Mouse (Mus musculus): ENCODE results near the gene Rpusd2. TPM values are rescaled to one million over a fixed set of nuclear protein-coding genes. Genes with fewer than 3 reads are reported as not detected.

The Rpusd2 gene
- polyA plus RNA-seq (2016; fragmentation: Nextera tagmentation; extraction: Ambion mirVana) = 4.5 and 5.0 TPM in 2 replicates

- WGBS = under 1% methylated on average over 49 of the region's 49 CpGs
- H3K9ac ChIP-seq = peak within 1 kb of the TSS; percentile 93
- no peaks in the 10 kb centered on the region for H3K9me3 ChIP-seq (replicated peaks)
- H3K4me1 ChIP-seq (replicated peaks) = peaks cover 6% of the 10 kb centered on the region
- peak; percentile 96 for ATAC-seq (ENCODE audit: insufficient number of reproducible peaks, low FRiP score)
- H3K27ac ChIP-seq (ENCODE audit: poor library complexity, severe bottlenecking) = peak within 1 kb of the TSS; percentile 96
- peak within 1 kb of the TSS; percentile 86 for H3K4me2 ChIP-seq
- peaks cover 28% of the 10 kb centered on the region for H3K36me3 ChIP-seq
- peak within 1 kb of the TSS; percentile 99 for H3K4me3 ChIP-seq
- no peaks in the 10 kb centered on the region for H3K27me3 ChIP-seq (replicated peaks)
Observed at GRCm38 (mm10) chr2:119034656-119035396, at the start of gene Rpusd2. Gene Rpusd2, plus strand, starts transcription at chr2:119034790.

- H3K4me3 ChIP-seq = no peak overlapping the region
- H3K36me3 ChIP-seq = no peaks in the 10 kb centered on the region
- peaks cover 24% of the 10 kb centered on the region for H3K27me3 ChIP-seq (replicated peaks)
- H3K27ac ChIP-seq (ENCODE audit: poor library complexity, severe bottlenecking) = no peak overlapping the region
- no peaks in the 10 kb centered on the region for H3K9me3 ChIP-seq (replicated peaks)
- H3K9ac ChIP-seq = no peak overlapping the region
- 64% methylated on average over 5 of the region's 5 CpGs for WGBS
- ATAC-seq (ENCODE audit: insufficient number of reproducible peaks, low FRiP score) = no peak
- no peak overlapping the region for H3K4me2 ChIP-seq
- no peaks in the 10 kb centered on the region for H3K4me1 ChIP-seq (replicated peaks)
Observed at GRCm38 (mm10) chr2:118995490-118995889, 39.1 kb upstream of the Rpusd2 start.

GRCm38 (mm10) chr2:118995919-118996797 is 38.4 kb upstream of the Rpusd2 start:
- Histone ChIP-seq H3K9ac (no peak overlapping the region), H3K4me2 (no peak overlapping the region), H3K4me1 (replicated peaks) (no peaks in the 10 kb centered on the region), H3K9me3 (replicated peaks) (no peaks in the 10 kb centered on the region), H3K36me3 (no peaks in the 10 kb centered on the region), H3K27ac (ENCODE audit: poor library complexity, severe bottlenecking) (no peak overlapping the region), H3K27me3 (replicated peaks) (peaks cover 24% of the 10 kb centered on the region), H3K4me3 (no peak overlapping the region)
- ATAC-seq (ENCODE audit: insufficient number of reproducible peaks, low FRiP score) = no peak
- 45% methylated on average over 16 of the region's 16 CpGs for WGBS

- no peak overlapping the region for H3K4me2 ChIP-seq
- no peaks in the 10 kb centered on the region for H3K9me3 ChIP-seq (replicated peaks)
- no peaks in the 10 kb centered on the region for H3K4me1 ChIP-seq (replicated peaks)
- ATAC-seq (ENCODE audit: insufficient number of reproducible peaks, low FRiP score) = no peak
- no peaks in the 10 kb centered on the region for H3K36me3 ChIP-seq
- H3K27me3 ChIP-seq (replicated peaks) = peaks cover 24% of the 10 kb centered on the region
- WGBS = 68% methylated on average over 1 of the region's 1 CpGs
- no peak overlapping the region for H3K9ac ChIP-seq
- H3K27ac ChIP-seq (ENCODE audit: poor library complexity, severe bottlenecking) = no peak overlapping the region
- H3K4me3 ChIP-seq = no peak overlapping the region
Observed at GRCm38 (mm10) chr2:118996798-118997105, 37.8 kb upstream of the Rpusd2 start.

- ATAC-seq (ENCODE audit: insufficient number of reproducible peaks, low FRiP score) = no peak
- Histone ChIP-seq H3K4me3 (no peak overlapping the region), H3K9ac (no peak overlapping the region), H3K9me3 (replicated peaks) (no peaks in the 10 kb centered on the region), H3K27me3 (replicated peaks) (peaks cover 24% of the 10 kb centered on the region), H3K4me2 (no peak overlapping the region), H3K4me1 (replicated peaks) (no peaks in the 10 kb centered on the region), H3K27ac (ENCODE audit: poor library complexity, severe bottlenecking) (no peak overlapping the region), H3K36me3 (no peaks in the 10 kb centered on the region)
- 65% methylated on average over 6 of the region's 6 CpGs for WGBS
Observed at GRCm38 (mm10) chr2:118998115-118998866, 36.3 kb upstream of the Rpusd2 start.

- no peak overlapping the region for H3K4me2 ChIP-seq
- H3K27me3 ChIP-seq (replicated peaks) = peaks cover 24% of the 10 kb centered on the region
- H3K9ac ChIP-seq = no peak overlapping the region
- H3K4me3 ChIP-seq = no peak overlapping the region
- H3K36me3 ChIP-seq = no peaks in the 10 kb centered on the region
- H3K9me3 ChIP-seq (replicated peaks) = no peaks in the 10 kb centered on the region
- WGBS = 77% methylated on average over 3 of the region's 3 CpGs
- H3K27ac ChIP-seq (ENCODE audit: poor library complexity, severe bottlenecking) = no peak overlapping the region
- H3K4me1 ChIP-seq (replicated peaks) = no peaks in the 10 kb centered on the region
- no peak for ATAC-seq (ENCODE audit: insufficient number of reproducible peaks, low FRiP score)
Observed at GRCm38 (mm10) chr2:118999025-118999639, 35.5 kb upstream of the Rpusd2 start.

- H3K4me1 ChIP-seq (replicated peaks) = no peaks in the 10 kb centered on the region
- H3K9me3 ChIP-seq (replicated peaks) = no peaks in the 10 kb centered on the region
- H3K9ac ChIP-seq = no peak overlapping the region
- H3K27ac ChIP-seq (ENCODE audit: poor library complexity, severe bottlenecking) = no peak overlapping the region
- no peak for ATAC-seq (ENCODE audit: insufficient number of reproducible peaks, low FRiP score)
- no peaks in the 10 kb centered on the region for H3K36me3 ChIP-seq
- WGBS = 68% methylated on average over 7 of the region's 7 CpGs
- H3K4me3 ChIP-seq = no peak overlapping the region
- H3K4me2 ChIP-seq = no peak overlapping the region
- H3K27me3 ChIP-seq (replicated peaks) = no peaks in the 10 kb centered on the region
Observed at GRCm38 (mm10) chr2:119006886-119007285, 27.7 kb upstream of the Rpusd2 start.

- Histone ChIP-seq H3K4me1 (replicated peaks) (no peaks in the 10 kb centered on the region), H3K36me3 (no peaks in the 10 kb centered on the region), H3K4me2 (no peak overlapping the region), H3K27me3 (replicated peaks) (no peaks in the 10 kb centered on the region), H3K9me3 (replicated peaks) (no peaks in the 10 kb centered on the region), H3K4me3 (no peak overlapping the region), H3K27ac (ENCODE audit: poor library complexity, severe bottlenecking) (no peak overlapping the region), H3K9ac (no peak overlapping the region)
- no peak for ATAC-seq (ENCODE audit: insufficient number of reproducible peaks, low FRiP score)
- 88% methylated on average over 2 of the region's 2 CpGs for WGBS
Observed at GRCm38 (mm10) chr2:119009376-119009775, 25.2 kb upstream of the Rpusd2 start.

GRCm38 (mm10) chr2:119014989-119015388 is 19.6 kb upstream of the Rpusd2 start:
- H3K9ac ChIP-seq = no peak overlapping the region
- H3K4me1 ChIP-seq (replicated peaks) = peaks cover 22% of the 10 kb centered on the region
- H3K4me3 ChIP-seq = no peak overlapping the region
- peaks cover 3% of the 10 kb centered on the region; the same call in 1 of the 2 replicates for H3K9me3 ChIP-seq (replicated peaks)
- no peaks in the 10 kb centered on the region for H3K27me3 ChIP-seq (replicated peaks)
- 70% methylated on average over 7 of the region's 7 CpGs for WGBS
- H3K4me2 ChIP-seq = no peak overlapping the region
- no peak overlapping the region for H3K27ac ChIP-seq (ENCODE audit: poor library complexity, severe bottlenecking)
- ATAC-seq (ENCODE audit: insufficient number of reproducible peaks, low FRiP score) = no peak
- peaks cover 12% of the 10 kb centered on the region for H3K36me3 ChIP-seq

- ATAC-seq (ENCODE audit: insufficient number of reproducible peaks, low FRiP score) = no peak
- H3K27ac ChIP-seq (ENCODE audit: poor library complexity, severe bottlenecking) = no peak overlapping the region
Observed at GRCm38 (mm10) chr2:119015604-119016180, 18.9 kb upstream of the Rpusd2 start.

More at GRCm38 (mm10) chr2:119015604-119016180, 18.9 kb upstream of the Rpusd2 start:
- Histone ChIP-seq H3K4me2 (no peak overlapping the region), H3K9ac (no peak overlapping the region), H3K4me1 (replicated peaks) (peaks cover 22% of the 10 kb centered on the region), H3K4me3 (no peak overlapping the region), H3K27me3 (replicated peaks) (no peaks in the 10 kb centered on the region), H3K36me3 (peaks cover 15% of the 10 kb centered on the region), H3K9me3 (replicated peaks) (peaks cover 3% of the 10 kb centered on the region; the same call in 1 of the 2 replicates)
- WGBS = 45% methylated on average over 12 of the region's 12 CpGs

All from heart, embryonic 12.5 days (tissue).